Mouse (Mus musculus): ENCODE data around the gene Tagln2.

- TF ChIP-seq CTCF (IDR thresholded peaks at IDR 0.05; ENCODE audit: borderline replicate concordance, insufficient read depth, low read depth, low read length) (no peak), POLR2A (IDR thresholded peaks at IDR 0.05; ENCODE audit: borderline replicate concordance, insufficient read depth, low read length) (no peak)
These were observed 32.7 kb downstream of the Tagln2 start for GRCm38 (mm10) chr1:172532551-172532950.

Measured in cerebellum, adult 2 months (tissue).